Mouse (Mus musculus) heart, embryonic 14.5 days (tissue): Measurements from ENCODE around the gene Proz. TPM values are rescaled to one million over a fixed set of nuclear protein-coding genes. Genes with fewer than 3 reads are reported as not detected.

Experiments
- ATAC-seq: fragments of 200-750 bp; cut with Nextera tagmentation; 2 replicates; pipeline ENCODE4 v1.8.0; 2017; ENCODE audit warnings: low read depth, moderate TSS enrichment; ENCODE audit not compliant: insufficient number of reproducible peaks, insufficient read depth, low FRiP score
- H3K27ac ChIP-seq, 2 experiments: fragments of 200-500 bp in 1 of 2; fragments of 300-500 bp in 1 of 2; sonication (generic) in 1 of 2; replicated peaks in 1 of 2; 2 replicates each; pipeline ENCODE4 v1.5.1; 2012 to 2014; ENCODE audit warnings: low read depth in 2 of 2, low read length in 2 of 2, control low read depth in 1 of 2, mild to moderate bottlenecking in 1 of 2, mixed read lengths in 1 of 2; ENCODE audit not compliant: control insufficient read depth in 1 of 2, insufficient read depth in 1 of 2
- H3K27me3 ChIP-seq: fragments of 300-500 bp; sonication (generic); 2 replicates; pipeline ENCODE4 v1.6.1; 2014; ENCODE audit warnings: mild to moderate bottlenecking, low read length, control low read depth; ENCODE audit not compliant: control insufficient read depth, insufficient read depth
- H3K36me3 ChIP-seq: fragments of 300-500 bp; sonication (generic); 2 replicates; pipeline ENCODE4 v1.6.1; 2014; ENCODE audit warnings: mild to moderate bottlenecking, control low read depth, low read length, mixed read lengths; ENCODE audit not compliant: control insufficient read depth, insufficient read depth
- H3K4me1 ChIP-seq, 2 experiments: fragments of 200-500 bp in 1 of 2; fragments of 300-500 bp in 1 of 2; sonication (generic) in 1 of 2; 2 replicates each; pipeline ENCODE4 v1.6.1; 2012 to 2014; ENCODE audit warnings: low read length in 2 of 2, control low read depth in 1 of 2, mixed read lengths in 1 of 2; ENCODE audit not compliant: control insufficient read depth in 2 of 2, insufficient read depth in 2 of 2
- H3K4me2 ChIP-seq: fragments of 300-500 bp; sonication (generic); 2 replicates; pipeline ENCODE4 v1.6.1; 2014; ENCODE audit warnings: mild to moderate bottlenecking, low read length
- H3K4me3 ChIP-seq, 2 experiments: fragments of 200-500 bp in 1 of 2; fragments of 300-500 bp in 1 of 2; sonication (generic) in 1 of 2; 2 replicates each; pipeline ENCODE4 v1.5.1; 2012 to 2014; ENCODE audit warnings: low read length in 2 of 2, mild to moderate bottlenecking in 2 of 2, control low read depth in 1 of 2, low read depth in 1 of 2, moderate library complexity in 1 of 2; ENCODE audit not compliant: control insufficient read depth in 1 of 2, insufficient read depth in 1 of 2
- H3K9ac ChIP-seq: fragments of 300-500 bp; sonication (generic); 2 replicates; pipeline ENCODE4 v1.6.1; 2014; ENCODE audit warnings: mild to moderate bottlenecking, low read length
- H3K9me3 ChIP-seq: fragments of 300-500 bp; sonication (generic); 2 replicates; pipeline ENCODE4 v1.6.1; 2016; ENCODE audit warnings: low read length, control low read depth; ENCODE audit not compliant: control insufficient read depth
- WGBS: fragments of 180-500 bp; shearing (Covaris S2); extraction: QIAGEN DNeasy Blood & Tissue Kit; methylation state at CpG from one replicate; pipeline ENCODE4 v1.1.7; 2014; 5-methylcytosine and 5-hydroxymethylcytosine counted together
- polyA plus RNA-seq: library from polyadenylated mRNA; unstranded; fragments of >200 nt; fragmentation: Nextera tagmentation; extraction: Ambion mirVana; gene quantifications from 2 replicates; pipeline ENCODE4 v1.2.1, GENCODE M21; 2014

Proz gene
- polyA plus RNA-seq, 1 experiment from 2014 or later: 0.54 TPM

- peak overlapping the region; percentile 4 to 72; a peak in 2 of 4 replicates for H3K27ac ChIP-seq
- no peaks in the 10 kb centered on the region for H3K27me3 ChIP-seq
- no peak overlapping the region for H3K4me3 ChIP-seq
- H3K4me2 ChIP-seq: no peak overlapping the region
- ATAC-seq: peak; percentile 41; the same call in 1 of the 2 replicates
- peaks cover 8 to 30% of the 10 kb centered on the region in 2 experiments for H3K4me1 ChIP-seq
- H3K9ac ChIP-seq: no peak overlapping the region
- H3K9me3 ChIP-seq: no peaks in the 10 kb centered on the region
- peaks cover 77% of the 10 kb centered on the region for H3K36me3 ChIP-seq
- WGBS: 48% methylated on average over 7 of the region's 7 CpGs
Measured at GRCm38 (mm10) chr8:13120882-13121665, 60.4 kb downstream of the Proz start.

DNA sequence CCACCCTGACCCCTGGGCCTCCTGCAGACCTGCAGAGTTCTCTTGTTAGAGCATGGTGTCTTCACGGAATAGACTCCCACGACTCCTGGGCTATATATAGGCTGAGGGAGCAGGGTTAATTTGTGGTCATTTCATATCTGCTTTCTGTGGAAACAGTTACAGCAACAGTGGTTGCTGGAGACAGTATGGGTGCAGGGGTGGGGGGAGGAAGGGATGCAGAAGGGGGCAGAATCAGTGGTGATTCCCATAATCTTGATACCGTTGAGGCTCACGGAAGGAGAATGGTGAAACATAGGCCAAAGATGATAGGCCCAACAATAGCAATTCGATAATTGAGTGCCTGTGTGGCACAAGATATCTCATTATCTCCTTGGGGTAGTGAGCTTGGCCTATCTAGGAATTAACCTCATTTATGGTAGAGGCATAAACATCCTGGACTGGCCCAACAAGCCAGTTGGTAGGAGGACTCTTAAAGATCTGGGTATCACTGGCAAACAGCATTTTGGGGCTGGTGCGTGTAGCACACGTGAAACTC is 62.2 kb downstream of the Proz start:
- Histone ChIP-seq H3K9ac (no peak overlapping the region; the same call in 1 of the 2 replicates), H3K27me3 (no peaks in the 10 kb centered on the region), H3K36me3 (peaks cover 87% of the 10 kb centered on the region), H3K4me3 (no peak overlapping the region), H3K4me1 (peaks cover 8 to 30% of the 10 kb centered on the region in 2 experiments), H3K9me3 (no peaks in the 10 kb centered on the region), H3K4me2 (0 out of 2 replicates have a peak overlapping the region, but pooled peaks have one; percentile 4), H3K27ac (peak overlapping the region in 1 of 2 experiments; percentile 28; a peak in 2 of 4 replicates)
- ATAC-seq: no peak
- 60% methylated on average over 7 of the region's 7 CpGs for WGBS

- H3K9ac ChIP-seq: no peak overlapping the region
- H3K4me3 ChIP-seq: no peak overlapping the region
- WGBS: 86% methylated on average over 8 of the region's 8 CpGs
- no peak for ATAC-seq
- peaks cover 88% of the 10 kb centered on the region for H3K36me3 ChIP-seq
- H3K27me3 ChIP-seq: no peaks in the 10 kb centered on the region
- H3K27ac ChIP-seq: no peak overlapping the region
- H3K4me2 ChIP-seq: no peak overlapping the region
- no peaks in the 10 kb centered on the region for H3K9me3 ChIP-seq
- peaks cover 8 to 30% of the 10 kb centered on the region in 2 experiments for H3K4me1 ChIP-seq
Measured at GRCm38 (mm10) chr8:13124897-13125296, 64.2 kb downstream of the Proz start.

Other genes with a start within 250 kb of the Proz start
- 12.4 and 13.4 TPM in 2 replicates for gene Mcf2l, start 187.1 kb upstream of the Proz start, polyA plus RNA-seq
- not detected in 2 replicates for gene F7, start 34.9 kb upstream of the Proz start, polyA plus RNA-seq
- gene F10, start 23.6 kb upstream of the Proz start, polyA plus RNA-seq: 0.96 and 1.2 TPM in 2 replicates
- gene Pcid2, start 44.5 kb downstream of the Proz start, polyA plus RNA-seq: 22.5 and 23.2 TPM in 2 replicates
- gene Cul4a, start 44.7 kb downstream of the Proz start, polyA plus RNA-seq: 109 and 114 TPM in 2 replicates
- gene Lamp1, start 98.2 kb downstream of the Proz start, polyA plus RNA-seq: 355 and 361 TPM in 2 replicates
- 19.6 and 21.3 TPM in 2 replicates for gene Grtp1, start 139.7 kb downstream of the Proz start, polyA plus RNA-seq
- gene Adprhl1, start 193.2 kb downstream of the Proz start, polyA plus RNA-seq: 225 and 239 TPM in 2 replicates
- 30.4 and 30.9 TPM in 2 replicates for gene Dcun1d2, start 227.2 kb downstream of the Proz start, polyA plus RNA-seq
- gene Tmco3, start 227.3 kb downstream of the Proz start, polyA plus RNA-seq: 37.2 and 39.6 TPM in 2 replicates